ENCODE assay signal across 22 mouse cellular contexts in the genomic region with DNA sequence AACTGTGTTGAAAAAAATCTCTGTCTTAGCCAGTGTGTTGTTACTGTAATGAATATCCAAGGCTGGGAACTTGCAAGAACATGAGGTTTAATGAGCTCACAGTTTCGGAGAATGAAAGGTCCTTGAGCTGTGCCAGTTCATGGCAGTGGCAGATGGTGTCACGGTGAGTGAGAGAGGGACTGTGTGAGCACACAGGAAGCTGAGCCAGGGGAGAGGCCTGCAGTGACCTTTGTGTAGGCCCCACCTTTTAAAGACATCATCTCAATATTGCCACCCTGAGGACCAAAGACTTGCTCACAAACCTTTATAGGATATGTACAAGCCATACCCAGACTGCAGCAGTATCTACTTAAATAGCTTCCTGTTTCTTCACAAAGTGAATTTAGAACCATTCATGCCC.
DNase-seq lines count a peak whose midpoint lies in the region; ATAC-seq lines count a peak whose summit lies in the region.
"Had no signal": no experiment of that assay in that cellular context is flagged by ENCODE, and none has a peak within 500 bp of the region (broad histone marks: within the 10 kb centered on the region; RNA-seq: fewer than 3 reads in every experiment).

No protein-coding gene starts in this region.

- ATAC-seq in midbrain, embryonic 11.5 days (ENCODE audit: low FRiP score) = no peak
- ATAC-seq in midbrain, embryonic 13.5 days = no peak
- ATAC-seq: activated CD4-positive, CD25-positive, alpha-beta regulatory T cell, adult 4 months; CD4-positive, CD25-positive, alpha-beta regulatory T cell, adult 4 months; Patski had no signal

- no peaks in the 10 kb centered on the region for H3K36me3 ChIP-seq in midbrain, embryonic 11.5 days (ENCODE audit: control insufficient read depth, insufficient read depth, low read length)
- H3K36me3 ChIP-seq in midbrain, embryonic 13.5 days = no peaks in the 10 kb centered on the region
- H3K36me3 ChIP-seq: G1E had no signal

- H3K9me3 ChIP-seq in midbrain, embryonic 11.5 days (ENCODE audit: control insufficient read depth, low read length) = no peaks in the 10 kb centered on the region
- no peaks in the 10 kb centered on the region for H3K9me3 ChIP-seq in midbrain, embryonic 13.5 days

- H3K4me3 ChIP-seq in midbrain, embryonic 11.5 days (ENCODE audit: low read depth, low read length) = no peak overlapping the region
- no peak overlapping the region for H3K4me3 ChIP-seq in midbrain, embryonic 13.5 days (replicated peaks)

- H3K27me3 ChIP-seq in midbrain, embryonic 11.5 days (ENCODE audit: control insufficient read depth, insufficient read depth, low read length) = no peaks in the 10 kb centered on the region
- H3K27me3 ChIP-seq in midbrain, embryonic 13.5 days = no peaks in the 10 kb centered on the region
- H3K27me3 ChIP-seq: Patski had no signal

- DNase-seq in adrenal gland, adult (ENCODE audit: inconsistent age in 2 of 2, low spot score in 1 of 2) = peak; percentile 23 to 68
- DNase-seq in adrenal gland, adult 8-10 months = no peak
- peak; percentile 46 for DNase-seq in adrenal gland, adult 2 months
- DNase-seq in adrenal gland, adult 18-20 months (ENCODE audit: low spot score in 2 of 2) = no peak
- DNase-seq in adrenal gland, postnatal 14 days = peak; percentile 25
- no peak for DNase-seq in adrenal gland, postnatal 10 days
- DNase-seq in midbrain, embryonic 11.5 days (ENCODE audit: low spot score, missing footprints) = peak; percentile 71
- DNase-seq: adrenal gland, postnatal 25 days; B cell, adult 2 months; cerebellum, adult 11 months; cerebellum, adult 11-12 months; cerebellum, adult 18-20 months; cerebellum, adult 2 months; cerebellum, adult 8-10 months; cerebellum, adult 9-10 months; cerebellum, adult 9-11 months; cerebellum, postnatal 10 days had no signal

- no peaks in the 10 kb centered on the region for H3K4me1 ChIP-seq in midbrain, embryonic 11.5 days (ENCODE audit: control insufficient read depth, insufficient read depth, low read length)
- no peaks in the 10 kb centered on the region for H3K4me1 ChIP-seq in midbrain, embryonic 13.5 days (replicated peaks)

- 74% methylated on average over 2 of the region's 2 CpGs for WGBS in midbrain, embryonic 11.5 days
- 61% methylated on average over 2 of the region's 2 CpGs for WGBS in midbrain, embryonic 13.5 days

- no peak overlapping the region for H3K9ac ChIP-seq in midbrain, embryonic 11.5 days (ENCODE audit: low read length)
- H3K9ac ChIP-seq in midbrain, embryonic 13.5 days (replicated peaks) = no peak overlapping the region

- no peak overlapping the region for H3K27ac ChIP-seq in midbrain, embryonic 11.5 days (ENCODE audit: low read depth, low read length)
- no peak overlapping the region for H3K27ac ChIP-seq in midbrain, embryonic 13.5 days

- H3K4me2 ChIP-seq in midbrain, embryonic 11.5 days = no peak overlapping the region
- no peak overlapping the region for H3K4me2 ChIP-seq in midbrain, embryonic 13.5 days (replicated peaks)

Comparison
In these comparisons a context has a peak if more than half of its experiments do, and no peak if none do; other contexts are left out.
1. DNase-seq: peak in adrenal gland, adult (2 of 2), adrenal gland, adult 2 months (single experiment), adrenal gland, postnatal 14 days (single experiment) and midbrain, embryonic 11.5 days (single experiment); none in adrenal gland, adult 8-10 months (single experiment), adrenal gland, adult 18-20 months (0 of 2) and adrenal gland, postnatal 10 days (single experiment).